Mouse (Mus musculus) intestine, embryonic 15.5 days (tissue): ENCODE measurements around the gene Map4k5. TPM values are rescaled to one million over a fixed set of nuclear protein-coding genes. Genes with fewer than 3 reads are reported as not detected.

Experiments
- ATAC-seq: fragments of 200-750 bp; cut with Nextera tagmentation; 2 replicates; pipeline ENCODE4 v1.8.0; 2017; ENCODE audit warnings: moderate TSS enrichment, moderate library complexity
- H3K27ac ChIP-seq: fragments of 300-500 bp; sonication (generic); 2 replicates; pipeline ENCODE4 v1.5.1; 2015; ENCODE audit warnings: mild to moderate bottlenecking, inconsistent platforms
- H3K27me3 ChIP-seq: fragments of 300-500 bp; sonication (generic); replicated peaks from 2 replicates; pipeline ENCODE4 v1.6.1; 2015; ENCODE audit warnings: inconsistent platforms
- H3K36me3 ChIP-seq: fragments of 300-500 bp; sonication (generic); 2 replicates; pipeline ENCODE4 v1.6.1; 2015; ENCODE audit warnings: inconsistent platforms
- H3K4me1 ChIP-seq: fragments of 300-500 bp; sonication (generic); replicated peaks from 2 replicates; pipeline ENCODE4 v1.6.1; 2015; ENCODE audit warnings: inconsistent platforms
- H3K4me2 ChIP-seq: fragments of 300-500 bp; sonication (generic); replicated peaks from 2 replicates; pipeline ENCODE4 v1.6.1; 2015; ENCODE audit warnings: mild to moderate bottlenecking, inconsistent platforms
- H3K4me3 ChIP-seq: fragments of 300-500 bp; sonication (generic); replicated peaks from 2 replicates; pipeline ENCODE4 v1.5.1; 2015; ENCODE audit warnings: inconsistent platforms
- H3K9ac ChIP-seq: fragments of 300-500 bp; sonication (generic); 2 replicates; pipeline ENCODE4 v1.6.1; 2015; ENCODE audit warnings: inconsistent platforms
- H3K9me3 ChIP-seq: fragments of 300-500 bp; sonication (generic); 2 replicates; pipeline ENCODE4 v1.6.1; 2016; ENCODE audit warnings: inconsistent platforms
- WGBS: fragments of 180-500 bp; shearing (Covaris S2); methylation state at CpG from one replicate; pipeline ENCODE4 v1.1.7; 2015; 5-methylcytosine and 5-hydroxymethylcytosine counted together
- polyA plus RNA-seq: library from polyadenylated mRNA; unstranded; fragments of >200 nt; fragmentation: Nextera tagmentation; extraction: Ambion mirVana; gene quantifications from 2 replicates; pipeline ENCODE4 v1.2.1, GENCODE M21; 2015

The Map4k5 gene
- polyA plus RNA-seq, 1 experiment from 2014 or later, result 25.4 TPM

DNA sequence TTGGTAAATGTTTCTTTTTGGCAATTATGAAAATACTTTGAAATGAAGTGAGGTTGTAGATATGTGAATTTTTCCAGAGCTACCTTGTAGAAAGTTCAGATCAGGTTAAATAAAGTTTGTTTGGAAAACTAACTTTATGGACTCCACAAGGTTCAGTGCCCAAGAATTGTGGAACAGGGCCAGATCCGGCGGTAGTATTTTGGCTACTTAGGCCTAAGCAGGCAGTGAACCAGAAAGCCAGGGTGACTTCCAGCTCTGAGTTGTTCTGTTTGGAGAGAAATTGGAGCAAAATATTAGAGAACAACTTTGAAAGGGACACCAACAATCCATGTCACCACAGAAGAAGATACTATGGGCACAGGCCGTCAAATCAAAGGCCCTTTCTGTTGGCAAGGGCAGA, 96.7 kb downstream of the Map4k5 start:
- WGBS, result 91% methylated on average over 3 of the region's 3 CpGs

DNA sequence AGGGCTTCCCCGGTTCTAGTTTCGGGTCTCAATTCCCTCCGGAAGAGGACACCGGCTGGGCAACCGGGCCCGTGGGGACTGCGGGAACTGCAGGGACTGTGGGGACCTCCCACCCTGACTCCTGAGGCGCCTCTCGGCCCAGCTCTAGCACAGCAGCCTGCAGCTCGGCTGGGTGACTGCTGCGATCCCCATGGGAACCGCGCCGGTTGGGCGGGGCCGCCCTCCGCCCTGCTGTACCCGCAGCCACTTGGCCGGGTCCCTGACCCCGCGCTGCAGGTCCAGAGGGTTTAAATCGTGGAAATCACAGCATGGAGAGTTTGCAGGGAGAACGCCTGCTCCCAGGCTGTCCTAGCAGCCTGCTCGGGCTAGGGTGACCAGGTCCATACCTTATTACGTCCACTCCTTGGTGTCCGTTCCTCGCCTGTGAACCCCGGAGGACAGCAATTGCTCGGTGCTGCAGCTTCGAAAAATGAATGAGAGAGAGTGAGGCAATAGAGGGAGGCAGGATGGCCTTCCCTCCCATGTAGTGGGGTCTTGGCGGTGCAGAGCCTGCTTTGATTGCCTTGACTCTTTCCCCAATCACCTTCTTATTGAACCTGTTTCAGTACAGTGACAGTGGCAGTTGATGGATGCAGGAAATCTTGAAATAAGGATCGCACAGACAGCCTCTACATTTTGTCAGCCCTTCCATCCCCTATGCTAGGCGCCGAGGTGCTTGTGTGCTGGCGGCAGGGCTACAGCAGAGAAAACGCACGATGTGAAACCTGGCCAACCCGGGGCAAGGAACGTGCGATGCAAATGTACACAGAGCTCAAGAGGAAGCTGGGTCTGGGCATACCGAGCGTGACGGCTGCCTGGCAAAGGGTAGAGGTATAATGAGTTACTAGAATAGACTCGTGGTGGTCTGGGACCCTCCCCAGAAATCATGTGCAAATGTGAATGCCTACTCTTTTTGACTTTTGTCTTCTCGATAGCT, 102.2 kb downstream of the Map4k5 start, which contains the start of gene Cdkl1:
TSS of gene Cdkl1 (minus strand) at position 738 of the 976 bp plus-strand sequence.
- Histone ChIP-seq H3K4me2 (peak within 1 kb of the TSS; percentile 88), H3K27ac (no peak within 1 kb of the TSS), H3K4me3 (peak within 1 kb of the TSS; percentile 45), H3K9me3 (no peaks in the 10 kb centered on the region), H3K27me3 (no peaks in the 10 kb centered on the region), H3K4me1 (peaks cover 6% of the 10 kb centered on the region; the same call in 1 of the 2 replicates), H3K36me3 (no peaks in the 10 kb centered on the region), H3K9ac (peak within 1 kb of the TSS; percentile 29)
- ATAC-seq, result peak; percentile 95
- 2% methylated on average over 45 of the region's 45 CpGs for WGBS

More for the DNA sequence above, 96.7 kb downstream of the Map4k5 start:
- Histone ChIP-seq H3K9me3 (no peaks in the 10 kb centered on the region), H3K27ac (no peak overlapping the region), H3K27me3 (no peaks in the 10 kb centered on the region), H3K4me3 (no peak overlapping the region), H3K36me3 (no peaks in the 10 kb centered on the region), H3K4me1 (peaks cover under 1% of the 10 kb centered on the region; the same call in 1 of the 2 replicates), H3K9ac (no peak overlapping the region), H3K4me2 (no peak overlapping the region)
- ATAC-seq, result no peak

DNA sequence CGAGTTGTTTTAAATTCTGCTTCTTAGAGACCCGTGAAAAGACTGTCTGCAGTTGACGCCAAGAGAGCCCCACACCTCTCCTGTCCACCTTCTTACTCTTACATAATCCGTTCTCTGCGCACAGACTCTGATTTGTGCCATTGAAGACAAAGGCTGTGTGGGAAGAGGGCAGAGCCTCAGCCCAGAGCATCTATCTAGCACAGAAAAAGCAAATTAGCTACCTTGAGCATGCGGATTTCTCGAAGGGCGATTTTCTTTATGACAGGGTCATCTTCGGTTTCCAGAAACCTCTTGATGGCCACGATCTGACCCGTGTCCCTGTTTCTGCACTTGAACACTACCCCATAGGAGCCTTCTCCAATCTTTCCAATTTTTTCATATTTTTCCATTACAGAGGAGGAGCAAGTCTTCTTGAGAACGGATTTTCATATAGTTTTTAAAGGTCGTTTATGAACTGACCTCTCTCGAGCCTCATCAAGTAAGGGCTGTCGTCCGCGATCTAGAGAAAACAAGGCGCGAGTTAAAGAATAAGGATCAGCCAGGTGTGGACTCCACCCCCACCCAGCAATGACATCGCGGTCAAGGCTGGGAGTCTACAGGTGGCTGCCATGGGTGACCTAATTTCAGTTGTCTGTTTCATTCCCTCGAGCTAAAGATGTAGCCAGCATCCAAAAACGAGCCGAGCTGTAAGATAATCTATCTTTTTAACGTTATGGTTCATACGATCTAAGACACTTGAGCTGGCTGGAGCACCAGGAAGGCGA, 103.1 kb downstream of the Map4k5 start:
- WGBS, result 37% methylated on average over 27 of the region's 27 CpGs
- peak; percentile 56; the same call in 1 of the 2 replicates for ATAC-seq
- peak overlapping the region; percentile 45 for H3K4me3 ChIP-seq
- no peaks in the 10 kb centered on the region for H3K36me3 ChIP-seq
- peak overlapping the region; percentile 88 for H3K4me2 ChIP-seq
- H3K4me1 ChIP-seq, result peaks cover 6% of the 10 kb centered on the region; the same call in 1 of the 2 replicates
- peak overlapping the region; percentile 29 for H3K9ac ChIP-seq
- H3K27me3 ChIP-seq, result no peaks in the 10 kb centered on the region
- H3K9me3 ChIP-seq, result no peaks in the 10 kb centered on the region
- H3K27ac ChIP-seq, result no peak overlapping the region

DNA sequence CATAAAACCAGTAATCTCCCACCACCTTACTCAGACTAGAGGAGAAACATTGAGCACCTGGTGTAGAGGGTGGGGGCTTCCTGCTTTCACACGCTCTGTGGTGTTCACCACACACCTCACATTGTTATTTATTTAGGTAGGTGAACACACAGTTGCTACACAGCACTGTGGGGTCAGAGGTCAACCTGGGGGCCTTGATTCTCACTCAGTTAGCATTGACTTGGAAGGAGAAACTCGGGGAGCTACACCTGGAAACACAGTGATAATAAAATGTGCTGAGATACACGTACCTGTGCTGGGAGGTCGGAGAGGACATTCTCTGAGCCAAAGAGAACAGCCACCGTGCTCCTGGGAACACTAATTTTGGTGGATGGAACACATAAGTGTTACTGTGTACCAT, 104.6 kb downstream of the Map4k5 start:
- H3K27me3 ChIP-seq, result no peaks in the 10 kb centered on the region
- no peak overlapping the region for H3K4me2 ChIP-seq
- H3K9me3 ChIP-seq, result no peaks in the 10 kb centered on the region
- ATAC-seq, result no peak
- no peak overlapping the region for H3K9ac ChIP-seq
- H3K4me1 ChIP-seq, result peaks cover 6% of the 10 kb centered on the region; the same call in 1 of the 2 replicates
- H3K4me3 ChIP-seq, result no peak overlapping the region
- no peak overlapping the region for H3K27ac ChIP-seq
- 78% methylated on average over 5 of the region's 5 CpGs for WGBS
- H3K36me3 ChIP-seq, result no peaks in the 10 kb centered on the region

DNA sequence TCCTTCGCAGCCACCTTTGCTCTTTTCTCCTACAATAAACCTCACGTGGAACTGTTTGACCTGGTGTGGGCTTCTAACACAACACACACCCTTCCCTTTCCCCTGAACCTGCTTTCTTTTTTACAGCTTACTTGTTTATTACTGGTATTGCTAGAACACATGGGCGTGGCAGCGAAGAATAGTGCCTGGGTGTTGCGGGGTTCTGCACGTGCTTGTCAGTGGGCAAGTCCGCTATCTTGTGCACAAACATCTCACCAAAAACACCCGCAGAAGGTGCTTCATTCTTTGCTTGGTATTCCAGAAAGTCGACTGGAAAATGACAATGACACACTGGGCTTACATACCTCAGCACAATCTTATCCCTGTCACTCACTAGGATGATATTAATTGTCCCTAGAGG, 107.5 kb downstream of the Map4k5 start:
- H3K4me3 ChIP-seq, result no peak overlapping the region
- no peak overlapping the region for H3K27ac ChIP-seq
- no peak overlapping the region for H3K9ac ChIP-seq
- no peaks in the 10 kb centered on the region for H3K4me1 ChIP-seq
- H3K4me2 ChIP-seq, result no peak overlapping the region
- H3K36me3 ChIP-seq, result no peaks in the 10 kb centered on the region
- ATAC-seq, result no peak
- H3K9me3 ChIP-seq, result no peaks in the 10 kb centered on the region
- 68% methylated on average over 9 of the region's 9 CpGs for WGBS
- H3K27me3 ChIP-seq, result no peaks in the 10 kb centered on the region

DNA sequence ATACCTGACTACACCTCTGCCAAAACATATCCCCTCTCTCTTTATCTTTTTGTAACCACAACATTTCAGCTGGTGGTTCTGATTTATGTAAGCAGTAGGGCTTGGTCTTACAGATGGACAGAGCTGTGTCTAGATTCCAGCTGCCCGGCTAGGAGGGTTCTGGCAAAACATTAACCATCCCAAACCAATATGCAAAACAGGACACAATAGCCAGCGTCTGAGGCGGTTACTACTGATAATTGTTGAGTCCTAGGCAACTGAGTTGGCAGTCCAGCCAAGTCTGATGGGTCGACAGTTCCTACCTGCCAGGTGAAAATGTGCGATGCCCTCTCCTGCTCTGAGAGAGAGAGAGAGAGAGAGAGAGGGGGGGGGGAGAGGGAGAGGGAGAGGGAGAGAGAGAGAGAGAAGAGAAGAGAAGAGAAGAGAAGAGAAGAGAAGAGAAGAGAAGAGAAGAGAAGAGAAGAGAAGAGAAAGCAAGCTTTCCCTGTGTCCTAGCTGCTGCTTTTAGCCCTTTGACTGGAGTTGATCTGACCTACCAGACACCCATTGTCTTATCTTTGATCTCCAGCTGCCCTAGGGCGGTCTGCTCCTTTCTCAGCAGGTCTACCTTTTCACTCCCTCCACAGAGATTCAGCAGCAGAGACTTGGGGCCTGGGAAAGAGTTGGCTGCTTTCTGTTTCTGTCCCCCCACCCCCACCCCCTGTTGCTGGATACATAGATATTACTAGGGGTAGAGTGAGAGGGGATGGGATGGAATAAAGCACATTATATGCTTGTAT, 109.6 kb downstream of the Map4k5 start:
- H3K27ac ChIP-seq, result no peak overlapping the region
- no peak overlapping the region for H3K4me2 ChIP-seq
- peak; percentile 70; the same call in 1 of the 2 replicates for ATAC-seq
- WGBS, result 42% methylated on average over 6 of the region's 6 CpGs
- no peak overlapping the region for H3K9ac ChIP-seq
- H3K9me3 ChIP-seq, result no peaks in the 10 kb centered on the region
- H3K27me3 ChIP-seq, result no peaks in the 10 kb centered on the region
- H3K4me1 ChIP-seq, result no peaks in the 10 kb centered on the region
- no peaks in the 10 kb centered on the region for H3K36me3 ChIP-seq
- no peak overlapping the region for H3K4me3 ChIP-seq

DNA sequence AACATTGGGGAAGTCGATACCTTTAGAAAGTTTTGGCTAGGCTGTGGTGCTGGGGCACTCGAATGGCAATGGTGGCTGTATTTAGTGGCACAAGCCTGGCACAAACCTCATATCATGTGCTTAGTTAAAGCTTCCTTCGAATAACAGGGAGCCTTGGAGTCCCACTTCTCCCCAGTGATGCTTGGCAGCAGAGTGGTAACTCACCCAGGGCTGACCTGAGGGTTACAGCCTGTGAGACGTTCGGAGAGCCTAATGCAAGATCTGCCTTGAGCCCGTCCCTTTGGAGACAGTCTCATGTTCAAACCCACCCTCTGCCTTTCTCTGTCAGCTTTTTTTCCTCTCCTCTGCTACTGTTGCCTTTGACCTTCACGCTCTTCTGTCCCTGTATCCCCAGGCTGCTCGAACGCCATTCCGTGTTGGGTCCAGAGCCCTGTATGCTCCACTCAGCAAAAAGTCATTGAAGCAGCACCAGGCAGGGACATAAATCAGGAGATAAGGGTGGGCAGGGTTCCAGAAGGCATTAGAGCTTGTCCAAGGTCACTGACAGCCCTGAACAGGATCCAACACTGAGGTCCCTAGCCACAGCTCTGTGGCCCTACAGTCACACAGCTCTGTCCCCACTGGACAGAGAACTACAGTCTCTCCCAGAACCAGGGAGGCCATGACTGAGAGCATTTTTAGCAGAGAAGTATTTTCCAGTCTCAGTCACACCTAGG, 110.9 kb downstream of the Map4k5 start:
- peaks cover 6% of the 10 kb centered on the region; the same call in 1 of the 2 replicates for H3K4me1 ChIP-seq
- ATAC-seq, result peak; percentile 44
- H3K36me3 ChIP-seq, result no peaks in the 10 kb centered on the region
- 65% methylated on average over 10 of the region's 10 CpGs for WGBS
- no peak overlapping the region for H3K27ac ChIP-seq
- no peak overlapping the region for H3K4me2 ChIP-seq
- no peak overlapping the region for H3K9ac ChIP-seq
- no peaks in the 10 kb centered on the region for H3K9me3 ChIP-seq
- no peak overlapping the region for H3K4me3 ChIP-seq
- no peaks in the 10 kb centered on the region for H3K27me3 ChIP-seq

DNA sequence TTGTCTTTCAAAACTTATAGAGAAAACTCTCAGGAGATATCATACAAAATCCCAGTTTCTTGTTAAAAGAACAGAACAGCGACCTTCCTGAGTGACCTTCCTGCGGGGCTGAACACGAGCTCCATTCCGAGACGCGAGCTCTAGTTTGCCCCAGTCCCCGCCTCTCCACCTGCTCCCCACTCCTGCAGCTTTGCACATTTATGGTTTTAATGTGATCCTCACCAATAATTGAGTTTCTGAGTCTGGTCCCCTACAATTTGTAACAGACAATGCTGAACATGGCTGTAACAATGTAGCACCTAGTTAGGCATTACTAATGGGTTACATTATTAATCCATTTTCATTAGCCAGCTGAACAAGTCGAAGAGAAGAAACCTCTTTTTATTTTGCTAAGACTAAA, 111.5 kb downstream of the Map4k5 start:
- Histone ChIP-seq H3K4me3 (no peak overlapping the region), H3K36me3 (no peaks in the 10 kb centered on the region), H3K27ac (no peak overlapping the region), H3K9ac (no peak overlapping the region), H3K4me1 (peaks cover 11% of the 10 kb centered on the region), H3K9me3 (no peaks in the 10 kb centered on the region), H3K4me2 (no peak overlapping the region), H3K27me3 (no peaks in the 10 kb centered on the region)
- 76% methylated on average over 8 of the region's 8 CpGs for WGBS
- ATAC-seq, result no peak

DNA sequence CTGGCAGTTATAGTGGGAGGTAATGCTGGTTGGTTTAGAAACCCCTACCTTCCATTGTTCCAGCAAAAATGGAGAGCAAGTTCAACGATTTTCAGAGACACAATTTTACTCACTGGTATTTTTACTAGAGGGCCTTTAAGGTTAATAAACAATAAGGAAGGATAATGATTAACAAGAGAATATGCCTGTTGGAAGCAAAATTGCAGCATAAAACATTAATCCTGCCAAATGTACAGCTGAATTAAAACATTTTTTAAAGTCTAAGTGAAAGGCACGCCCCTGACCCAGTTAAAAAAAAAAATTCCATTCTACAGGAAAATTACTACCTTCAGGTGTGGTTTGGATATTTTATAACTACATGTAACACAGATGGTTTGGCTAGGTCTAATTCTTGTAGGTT, 115.0 kb downstream of the Map4k5 start:
- H3K36me3 ChIP-seq, result no peaks in the 10 kb centered on the region
- 0 out of 2 replicates have a peak overlapping the region, but pooled peaks have one; percentile 28 for H3K27ac ChIP-seq
- no peak overlapping the region for H3K4me3 ChIP-seq
- peaks cover 11% of the 10 kb centered on the region for H3K4me1 ChIP-seq
- no peaks in the 10 kb centered on the region for H3K9me3 ChIP-seq
- ATAC-seq, result no peak
- no peak overlapping the region for H3K9ac ChIP-seq
- 42% methylated on average over 2 of the region's 2 CpGs for WGBS
- no peaks in the 10 kb centered on the region for H3K27me3 ChIP-seq
- H3K4me2 ChIP-seq, result no peak overlapping the region

DNA sequence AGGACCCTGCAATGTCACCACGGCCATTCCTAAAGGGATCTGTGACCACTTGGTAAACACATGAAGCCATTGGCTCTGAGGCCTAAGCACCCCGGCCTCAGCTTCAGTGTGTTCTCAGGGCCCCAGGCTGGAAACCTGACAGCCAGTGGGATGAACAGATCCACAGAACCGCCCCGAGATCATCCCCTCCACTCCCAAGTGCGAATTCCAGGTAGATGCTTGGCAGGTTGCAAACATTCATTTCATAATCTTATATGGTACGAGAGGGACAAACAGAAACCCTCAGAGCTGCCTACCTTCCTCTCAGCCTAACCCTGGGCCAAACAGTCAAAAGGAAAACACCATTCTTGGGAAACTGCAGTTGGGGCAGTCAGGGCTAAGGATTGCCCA, 115.7 kb downstream of the Map4k5 start:
- Histone ChIP-seq H3K4me2 (no peak overlapping the region), H3K36me3 (no peaks in the 10 kb centered on the region), H3K9ac (no peak overlapping the region), H3K4me3 (no peak overlapping the region), H3K9me3 (no peaks in the 10 kb centered on the region), H3K4me1 (peaks cover 11% of the 10 kb centered on the region), H3K27ac (0 out of 2 replicates have a peak overlapping the region, but pooled peaks have one; percentile 28), H3K27me3 (no peaks in the 10 kb centered on the region)
- no peak for ATAC-seq
- 79% methylated on average over 6 of the region's 6 CpGs for WGBS

DNA sequence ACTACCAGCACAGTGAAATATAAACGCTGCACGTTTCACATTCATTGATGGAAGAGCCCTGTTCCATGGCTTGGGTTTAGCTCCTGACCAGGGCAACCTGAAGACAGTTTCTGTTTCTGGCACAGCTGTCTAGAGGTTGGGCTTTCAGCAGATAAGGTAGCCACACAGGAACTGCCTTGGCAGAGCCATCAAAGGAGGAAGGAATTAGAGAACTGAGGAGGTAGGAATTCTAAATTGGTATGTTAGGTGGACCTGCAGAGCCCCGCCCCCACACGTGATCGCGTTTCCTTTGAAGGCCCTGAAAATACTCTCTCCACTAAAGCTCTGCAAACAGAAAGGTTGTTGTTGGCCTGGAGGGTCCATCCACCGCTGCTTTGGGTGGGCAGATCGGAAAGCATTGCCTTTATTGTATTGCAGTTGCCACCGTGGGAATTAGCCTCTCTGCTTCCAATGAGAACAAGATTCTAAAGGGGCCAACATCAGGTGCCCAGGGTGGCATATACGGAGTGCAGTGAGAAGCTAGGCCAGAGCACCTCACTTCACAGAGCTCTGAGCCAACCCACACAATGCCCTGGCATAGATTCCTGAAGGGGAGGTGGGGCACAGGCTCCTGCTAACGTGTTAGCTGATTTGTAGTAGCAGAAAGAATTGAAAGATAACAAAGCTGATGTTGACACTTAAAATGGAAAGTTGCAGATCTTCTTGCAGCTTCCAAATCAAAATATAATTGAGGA, 116.2 kb downstream of the Map4k5 start:
- Histone ChIP-seq H3K4me3 (no peak overlapping the region), H3K27ac (no peak overlapping the region), H3K27me3 (no peaks in the 10 kb centered on the region), H3K9ac (no peak overlapping the region), H3K9me3 (no peaks in the 10 kb centered on the region), H3K4me2 (no peak overlapping the region), H3K36me3 (no peaks in the 10 kb centered on the region), H3K4me1 (peaks cover 11% of the 10 kb centered on the region)
- WGBS, result 61% methylated on average over 11 of the region's 11 CpGs
- 0 out of 2 replicates have a peak, but pooled peaks have one; percentile 30 for ATAC-seq
